Mouse (Mus musculus): ENCODE data around the gene Mfsd6l. TPM values are rescaled to one million over a fixed set of nuclear protein-coding genes. Genes with fewer than 3 reads are reported as not detected.

Gene Mfsd6l
- polyA plus RNA-seq, 1 experiment from 2014 or later, result 0.12 TPM

DNA sequence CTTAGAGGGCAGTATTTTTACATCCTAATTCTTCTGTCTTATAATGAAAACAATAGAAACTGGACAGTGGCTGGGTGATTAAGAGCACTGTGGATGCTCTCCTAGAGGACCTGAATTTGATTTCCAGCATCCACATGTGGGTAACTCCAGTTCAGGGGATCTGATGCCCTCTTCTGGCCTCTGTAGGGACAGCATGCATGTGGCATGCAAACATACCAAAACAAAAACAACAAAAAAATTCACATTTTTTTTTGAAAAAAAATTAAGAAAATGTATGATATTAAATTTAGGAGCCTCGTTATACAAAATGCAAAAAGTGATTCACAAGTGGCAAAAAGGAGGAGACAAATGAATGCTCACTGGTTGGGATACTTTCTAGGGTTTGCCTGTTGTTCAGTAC is 3.6 kb downstream of the Mfsd6l start:
- no peaks in the 10 kb centered on the region for H3K9me3 ChIP-seq (ENCODE audit: low read length)
- H3K4me2 ChIP-seq (ENCODE audit: low read depth, low read length), result no peak overlapping the region
- H3K27ac ChIP-seq (ENCODE audit: low read depth), result no peak overlapping the region
- H3K36me3 ChIP-seq (replicated peaks; ENCODE audit: insufficient read depth, low read length), result no peaks in the 10 kb centered on the region
- H3K27me3 ChIP-seq (ENCODE audit: insufficient read depth, low read length), result no peaks in the 10 kb centered on the region
- no peak overlapping the region for H3K4me3 ChIP-seq (ENCODE audit: low read depth, low read length)
- no peak for ATAC-seq
- DNase-seq, result no peak
- WGBS (ENCODE audit: insufficient replicate concordance), result 26% methylated on average over 1 of the region's 1 CpGs
- no peak overlapping the region for H3K9ac ChIP-seq (replicated peaks)
- TF ChIP-seq CTCF (IDR thresholded peaks at IDR 0.05; ENCODE audit: low read depth) (peak; percentile 57), EP300 (IDR thresholded peaks at IDR 0.05; ENCODE audit: low read depth) (no peak)
- no peaks in the 10 kb centered on the region for H3K4me1 ChIP-seq (ENCODE audit: insufficient read depth)

GRCm38 (mm10) chr11:68561957-68562950 is 6.3 kb downstream of the Mfsd6l start:
- no peak overlapping the region for H3K4me2 ChIP-seq (ENCODE audit: low read depth, low read length)

DNA sequence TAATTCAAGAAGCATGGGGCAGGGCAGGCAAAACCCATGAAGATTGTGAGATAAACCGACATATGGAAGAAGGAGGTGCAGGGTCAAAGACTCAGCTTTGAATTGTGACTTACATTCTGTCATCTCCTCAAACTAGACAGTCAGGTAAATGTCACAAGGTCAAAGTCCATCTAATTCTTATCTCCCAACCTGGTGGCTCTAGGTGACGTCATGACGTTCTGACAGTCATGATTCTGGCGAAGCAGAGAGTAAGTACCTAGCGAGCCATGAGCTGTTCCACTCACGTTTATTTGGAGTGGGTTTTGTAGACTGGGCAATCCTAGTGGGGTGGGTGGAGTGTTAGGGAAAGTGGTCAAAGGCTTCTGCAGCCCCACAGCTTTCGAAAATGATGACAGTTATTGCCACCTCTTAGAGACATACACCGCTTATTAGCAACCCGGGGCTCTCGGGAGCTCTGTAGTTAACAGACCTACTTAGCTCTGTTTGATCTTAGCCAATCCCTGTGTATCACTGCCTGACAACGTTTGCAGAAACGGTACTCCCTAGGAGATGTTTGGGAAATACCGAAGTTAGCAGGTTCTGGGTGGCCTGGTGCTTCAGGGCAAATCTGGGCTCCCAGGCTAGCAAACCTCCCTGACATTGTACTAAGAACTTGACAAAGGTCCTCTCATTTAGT is 8.5 kb downstream of the Mfsd6l start:
- TF ChIP-seq CTCF (IDR thresholded peaks at IDR 0.05; ENCODE audit: low read depth), result no peak
- no peak for TF ChIP-seq EP300 (IDR thresholded peaks at IDR 0.05; ENCODE audit: low read depth)
- Histone ChIP-seq H3K36me3 (replicated peaks; ENCODE audit: insufficient read depth, low read length) (no peaks in the 10 kb centered on the region), H3K4me2 (ENCODE audit: low read depth, low read length) (no peak overlapping the region), H3K9ac (replicated peaks) (no peak overlapping the region), H3K27ac (ENCODE audit: low read depth) (no peak overlapping the region), H3K4me3 (ENCODE audit: low read depth, low read length) (no peak overlapping the region), H3K9me3 (ENCODE audit: low read length) (no peaks in the 10 kb centered on the region), H3K4me1 (ENCODE audit: insufficient read depth) (peaks cover 3% of the 10 kb centered on the region; the same call in 1 of the 2 replicates), H3K27me3 (ENCODE audit: insufficient read depth, low read length) (no peaks in the 10 kb centered on the region)
- WGBS (ENCODE audit: insufficient replicate concordance), result 65% methylated on average over 13 of the region's 13 CpGs
- ATAC-seq (no peak), DNase-seq (no peak)

More at GRCm38 (mm10) chr11:68561957-68562950, 6.3 kb downstream of the Mfsd6l start:
- TF ChIP-seq CTCF (IDR thresholded peaks at IDR 0.05; ENCODE audit: low read depth), result no peak
- TF ChIP-seq EP300 (IDR thresholded peaks at IDR 0.05; ENCODE audit: low read depth), result no peak
- H3K36me3 ChIP-seq (replicated peaks; ENCODE audit: insufficient read depth, low read length), result no peaks in the 10 kb centered on the region
- H3K4me1 ChIP-seq (ENCODE audit: insufficient read depth), result peaks cover 3% of the 10 kb centered on the region; the same call in 1 of the 2 replicates
- ATAC-seq (no peak), DNase-seq (no peak)
- WGBS (ENCODE audit: insufficient replicate concordance), result 70% methylated on average over 11 of the region's 11 CpGs
- no peaks in the 10 kb centered on the region for H3K27me3 ChIP-seq (ENCODE audit: insufficient read depth, low read length)
- no peaks in the 10 kb centered on the region for H3K9me3 ChIP-seq (ENCODE audit: low read length)
- H3K27ac ChIP-seq (ENCODE audit: low read depth), result no peak overlapping the region
- no peak overlapping the region for H3K4me3 ChIP-seq (ENCODE audit: low read depth, low read length)
- H3K9ac ChIP-seq (replicated peaks), result no peak overlapping the region

GRCm38 (mm10) chr11:68565032-68565429 is 9.0 kb downstream of the Mfsd6l start:
- ATAC-seq, result no peak
- Histone ChIP-seq H3K9ac (replicated peaks) (no peak overlapping the region), H3K27me3 (ENCODE audit: insufficient read depth, low read length) (no peaks in the 10 kb centered on the region), H3K27ac (ENCODE audit: low read depth) (no peak overlapping the region), H3K4me2 (ENCODE audit: low read depth, low read length) (no peak overlapping the region), H3K36me3 (replicated peaks; ENCODE audit: insufficient read depth, low read length) (no peaks in the 10 kb centered on the region), H3K4me3 (ENCODE audit: low read depth, low read length) (no peak overlapping the region), H3K4me1 (ENCODE audit: insufficient read depth) (peaks cover 3% of the 10 kb centered on the region; the same call in 1 of the 2 replicates), H3K9me3 (ENCODE audit: low read length) (no peaks in the 10 kb centered on the region)
- TF ChIP-seq CTCF (IDR thresholded peaks at IDR 0.05; ENCODE audit: low read depth) (no peak), EP300 (IDR thresholded peaks at IDR 0.05; ENCODE audit: low read depth) (no peak)
- no peak for DNase-seq
- WGBS (ENCODE audit: insufficient replicate concordance), result 71% methylated on average over 3 of the region's 3 CpGs

- H3K4me3 ChIP-seq (ENCODE audit: low read depth, low read length), result no peak overlapping the region
- peak; percentile 71 for TF ChIP-seq CTCF (IDR thresholded peaks at IDR 0.05; ENCODE audit: low read depth)
- TF ChIP-seq EP300 (IDR thresholded peaks at IDR 0.05; ENCODE audit: low read depth), result no peak
- no peaks in the 10 kb centered on the region for H3K36me3 ChIP-seq (replicated peaks; ENCODE audit: insufficient read depth, low read length)
- WGBS (ENCODE audit: insufficient replicate concordance), result 19% methylated on average over 17 of the region's 17 CpGs
- 0 out of 2 replicates have a peak, but pooled peaks cover under 1% of the 10 kb centered on the region for H3K27me3 ChIP-seq (ENCODE audit: insufficient read depth, low read length)
- H3K4me1 ChIP-seq (ENCODE audit: insufficient read depth), result peaks cover 3% of the 10 kb centered on the region; the same call in 1 of the 2 replicates
- ATAC-seq (no peak), DNase-seq (peak; percentile 60)
- H3K4me2 ChIP-seq (ENCODE audit: low read depth, low read length), result 0 out of 2 replicates have a peak overlapping the region, but pooled peaks have one; percentile 18
- H3K27ac ChIP-seq (ENCODE audit: low read depth), result no peak overlapping the region
- H3K9ac ChIP-seq (replicated peaks), result no peak overlapping the region
- no peaks in the 10 kb centered on the region for H3K9me3 ChIP-seq (ENCODE audit: low read length)
Observed at GRCm38 (mm10) chr11:68566447-68567059, 10.6 kb downstream of the Mfsd6l start.
